Mouse (Mus musculus) heart, embryonic 12.5 days (tissue): ENCODE data around the gene Slc15a3. TPM values are rescaled to one million over a fixed set of nuclear protein-coding genes. Genes with fewer than 3 reads are reported as not detected.

Source experiments
- ATAC-seq: fragments of 200-750 bp; cut with Nextera tagmentation; 2 replicates; pipeline ENCODE4 v1.8.0; 2017; ENCODE audit warnings: moderate TSS enrichment, moderate library complexity; ENCODE audit not compliant: insufficient number of reproducible peaks, low FRiP score
- H3K27ac ChIP-seq: fragments of 300-500 bp; sonication (generic); 2 replicates; pipeline ENCODE4 v1.5.1; 2016; ENCODE audit warnings: mild to moderate bottlenecking, moderate library complexity; ENCODE audit not compliant: poor library complexity, severe bottlenecking
- H3K27me3 ChIP-seq: fragments of 300-500 bp; sonication (generic); replicated peaks from 2 replicates; pipeline ENCODE4 v1.6.1; 2016; ENCODE audit warnings: mild to moderate bottlenecking, moderate library complexity
- H3K36me3 ChIP-seq: fragments of 300-500 bp; sonication (generic); 2 replicates; pipeline ENCODE4 v1.6.1; 2016; ENCODE audit warnings: mild to moderate bottlenecking, moderate library complexity
- H3K4me1 ChIP-seq: fragments of 300-500 bp; sonication (generic); replicated peaks from 2 replicates; pipeline ENCODE4 v1.6.1; 2016; ENCODE audit warnings: mild to moderate bottlenecking
- H3K4me2 ChIP-seq: fragments of 300-500 bp; sonication (generic); 2 replicates; pipeline ENCODE4 v1.6.1; 2016; ENCODE audit warnings: mild to moderate bottlenecking, moderate library complexity
- H3K4me3 ChIP-seq: fragments of 300-500 bp; sonication (generic); 2 replicates; pipeline ENCODE4 v1.5.1; 2016; ENCODE audit warnings: mild to moderate bottlenecking
- H3K9ac ChIP-seq: fragments of 300-500 bp; sonication (generic); 2 replicates; pipeline ENCODE4 v1.6.1; 2016; ENCODE audit warnings: mild to moderate bottlenecking, moderate library complexity
- H3K9me3 ChIP-seq: fragments of 300-500 bp; sonication (generic); replicated peaks from 2 replicates; pipeline ENCODE4 v1.6.1; 2016; ENCODE audit warnings: mild to moderate bottlenecking, moderate library complexity
- WGBS: fragments of 180-500 bp; shearing (Covaris S2); methylation state at CpG from one replicate; pipeline ENCODE4 v1.1.7; 2016; 5-methylcytosine and 5-hydroxymethylcytosine counted together
- polyA plus RNA-seq: library from polyadenylated mRNA; unstranded; fragments of >200 nt; fragmentation: Nextera tagmentation; extraction: Ambion mirVana; gene quantifications from 2 replicates; pipeline ENCODE4 v1.2.1, GENCODE M21; 2016

The Slc15a3 gene
- polyA plus RNA-seq, 1 experiment from 2014 or later, result 0.41 TPM

GRCm38 (mm10) chr19:10808524-10809233 is 30.8 kb upstream of the Slc15a3 start:
- 66% methylated on average over 12 of the region's 12 CpGs for WGBS
- H3K27ac ChIP-seq, result no peak overlapping the region
- ATAC-seq, result no peak
- H3K4me1 ChIP-seq, result no peaks in the 10 kb centered on the region
- no peaks in the 10 kb centered on the region for H3K9me3 ChIP-seq
- H3K36me3 ChIP-seq, result no peaks in the 10 kb centered on the region
- H3K9ac ChIP-seq, result no peak overlapping the region
- peaks cover 1% of the 10 kb centered on the region; the same call in 1 of the 2 replicates for H3K27me3 ChIP-seq
- no peak overlapping the region for H3K4me2 ChIP-seq
- no peak overlapping the region for H3K4me3 ChIP-seq

- Histone ChIP-seq H3K27me3 (no peaks in the 10 kb centered on the region), H3K9me3 (no peaks in the 10 kb centered on the region), H3K4me2 (no peak overlapping the region), H3K4me1 (no peaks in the 10 kb centered on the region), H3K4me3 (no peak overlapping the region), H3K27ac (no peak overlapping the region), H3K36me3 (no peaks in the 10 kb centered on the region), H3K9ac (no peak overlapping the region)
- whole genome bisulfite sequencing, result 75% methylated on average over 11 of the region's 11 CpGs
- no peak for ATAC-seq
These were observed 29.9 kb upstream of the Slc15a3 start for GRCm38 (mm10) chr19:10809428-10810175.

- no peaks in the 10 kb centered on the region for H3K9me3 ChIP-seq
- H3K4me1 ChIP-seq, result no peaks in the 10 kb centered on the region
- no peak overlapping the region for H3K27ac ChIP-seq
- no peak overlapping the region for H3K4me3 ChIP-seq
- no peak overlapping the region for H3K4me2 ChIP-seq
- H3K27me3 ChIP-seq, result no peaks in the 10 kb centered on the region
- H3K36me3 ChIP-seq, result no peaks in the 10 kb centered on the region
- no peak overlapping the region for H3K9ac ChIP-seq
- WGBS, result 34% methylated on average over 4 of the region's 4 CpGs
- no peak for ATAC-seq
These were observed 29.4 kb upstream of the Slc15a3 start for GRCm38 (mm10) chr19:10810176-10810492.

GRCm38 (mm10) chr19:10811471-10811870 is 28.1 kb upstream of the Slc15a3 start:
- H3K4me3 ChIP-seq, result no peak overlapping the region
- H3K27me3 ChIP-seq, result no peaks in the 10 kb centered on the region
- no peaks in the 10 kb centered on the region for H3K4me1 ChIP-seq
- WGBS, result 75% methylated on average over 6 of the region's 6 CpGs
- H3K9me3 ChIP-seq, result no peaks in the 10 kb centered on the region
- no peak overlapping the region for H3K27ac ChIP-seq
- no peaks in the 10 kb centered on the region for H3K36me3 ChIP-seq
- no peak overlapping the region for H3K4me2 ChIP-seq
- no peak for ATAC-seq
- H3K9ac ChIP-seq, result no peak overlapping the region

- 88% methylated on average over 5 of the region's 5 CpGs for WGBS
- Histone ChIP-seq H3K9me3 (no peaks in the 10 kb centered on the region), H3K9ac (no peak overlapping the region), H3K4me2 (no peak overlapping the region), H3K27me3 (no peaks in the 10 kb centered on the region), H3K4me3 (no peak overlapping the region), H3K36me3 (no peaks in the 10 kb centered on the region), H3K4me1 (peaks cover under 1% of the 10 kb centered on the region; the same call in 1 of the 2 replicates), H3K27ac (no peak overlapping the region)
- no peak for ATAC-seq
These were observed 26.5 kb upstream of the Slc15a3 start for GRCm38 (mm10) chr19:10813039-10813438.

GRCm38 (mm10) chr19:10813905-10814304 is 25.6 kb upstream of the Slc15a3 start:
- H3K9ac ChIP-seq, result no peak overlapping the region
- ATAC-seq, result no peak
- no peak overlapping the region for H3K4me3 ChIP-seq
- H3K4me1 ChIP-seq, result peaks cover 8% of the 10 kb centered on the region; the same call in 1 of the 2 replicates
- H3K4me2 ChIP-seq, result no peak overlapping the region
- no peaks in the 10 kb centered on the region for H3K36me3 ChIP-seq
- H3K27me3 ChIP-seq, result no peaks in the 10 kb centered on the region
- H3K9me3 ChIP-seq, result no peaks in the 10 kb centered on the region
- no peak overlapping the region for H3K27ac ChIP-seq
- 65% methylated on average over 7 of the region's 7 CpGs for WGBS

- ATAC-seq, result no peak
- H3K27me3 ChIP-seq, result no peaks in the 10 kb centered on the region
- H3K27ac ChIP-seq, result no peak overlapping the region
- no peak overlapping the region for H3K4me2 ChIP-seq
- no peak overlapping the region for H3K4me3 ChIP-seq
- H3K9me3 ChIP-seq, result no peaks in the 10 kb centered on the region
- no peak overlapping the region for H3K9ac ChIP-seq
- H3K36me3 ChIP-seq, result no peaks in the 10 kb centered on the region
- H3K4me1 ChIP-seq, result peaks cover 8% of the 10 kb centered on the region; the same call in 1 of the 2 replicates
- WGBS, result 73% methylated on average over 6 of the region's 6 CpGs
These were observed 23.7 kb upstream of the Slc15a3 start for GRCm38 (mm10) chr19:10815871-10816270.

GRCm38 (mm10) chr19:10816462-10816861 is 23.1 kb upstream of the Slc15a3 start:
- no peak overlapping the region for H3K4me2 ChIP-seq
- WGBS, result 42% methylated on average over 2 of the region's 2 CpGs
- H3K36me3 ChIP-seq, result no peaks in the 10 kb centered on the region
- peaks cover 8% of the 10 kb centered on the region; the same call in 1 of the 2 replicates for H3K4me1 ChIP-seq
- H3K4me3 ChIP-seq, result no peak overlapping the region
- no peak overlapping the region for H3K27ac ChIP-seq
- no peak overlapping the region for H3K9ac ChIP-seq
- ATAC-seq, result no peak
- no peaks in the 10 kb centered on the region for H3K9me3 ChIP-seq
- no peaks in the 10 kb centered on the region for H3K27me3 ChIP-seq

GRCm38 (mm10) chr19:10818217-10818946 is 21.1 kb upstream of the Slc15a3 start:
- ATAC-seq, result no peak
- WGBS, result 33% methylated on average over 17 of the region's 17 CpGs
- peaks cover 8% of the 10 kb centered on the region; the same call in 1 of the 2 replicates for H3K4me1 ChIP-seq
- H3K27me3 ChIP-seq, result no peaks in the 10 kb centered on the region
- no peak overlapping the region for H3K9ac ChIP-seq
- peak overlapping the region; percentile 10 for H3K4me3 ChIP-seq
- peak overlapping the region; percentile 54 for H3K4me2 ChIP-seq
- no peaks in the 10 kb centered on the region for H3K36me3 ChIP-seq
- H3K27ac ChIP-seq, result no peak overlapping the region
- H3K9me3 ChIP-seq, result no peaks in the 10 kb centered on the region

- H3K27ac ChIP-seq, result no peak overlapping the region
- H3K36me3 ChIP-seq, result no peaks in the 10 kb centered on the region
- no peak overlapping the region for H3K9ac ChIP-seq
- ATAC-seq, result no peak
- H3K4me3 ChIP-seq, result no peak overlapping the region
- H3K9me3 ChIP-seq, result no peaks in the 10 kb centered on the region
- no peak overlapping the region for H3K4me2 ChIP-seq
- no peaks in the 10 kb centered on the region for H3K27me3 ChIP-seq
- WGBS, result 70% methylated on average over 7 of the region's 7 CpGs
- H3K4me1 ChIP-seq, result peaks cover 8% of the 10 kb centered on the region; the same call in 1 of the 2 replicates
These were observed 18.2 kb upstream of the Slc15a3 start for GRCm38 (mm10) chr19:10821319-10821718.

- H3K9ac ChIP-seq, result no peak overlapping the region
These were observed 17.0 kb upstream of the Slc15a3 start for GRCm38 (mm10) chr19:10822534-10822933.

More at GRCm38 (mm10) chr19:10822534-10822933, 17.0 kb upstream of the Slc15a3 start:
- Histone ChIP-seq H3K4me1 (peaks cover 8% of the 10 kb centered on the region; the same call in 1 of the 2 replicates), H3K4me2 (no peak overlapping the region), H3K9me3 (no peaks in the 10 kb centered on the region), H3K36me3 (no peaks in the 10 kb centered on the region), H3K27ac (no peak overlapping the region), H3K4me3 (no peak overlapping the region), H3K27me3 (no peaks in the 10 kb centered on the region)
- ATAC-seq, result no peak
- 76% methylated on average over 4 of the region's 4 CpGs for WGBS
